Mouse (Mus musculus) megakaryocyte, embryonic 14.5 days (primary cell): Measurements from ENCODE around the gene Rpl36a-ps1. TPM values are rescaled to one million over a fixed set of nuclear protein-coding genes. Genes with fewer than 3 reads are reported as not detected.
"Not testable (repeated sequence)": the region's sequence is repeated elsewhere in the genome, so short reads cannot be mapped to it uniquely, and the experiment has no call there.

Experiments used
- H3K27me3 ChIP-seq: replicated peaks from 2 replicates; pipeline ENCODE3; 2012; ENCODE audit warnings: inconsistent platforms
- H3K36me3 ChIP-seq: replicated peaks from 2 replicates; pipeline ENCODE3; 2012; ENCODE audit warnings: low read length, inconsistent platforms, mixed read lengths
- H3K4me1 ChIP-seq: 2 replicates; pipeline ENCODE4 v1.6.1; 2012; ENCODE audit warnings: inconsistent platforms
- H3K4me3 ChIP-seq: replicated peaks from 2 replicates; pipeline ENCODE3; 2012; ENCODE audit warnings: moderate library complexity, mild to moderate bottlenecking, inconsistent platforms
- H3K9me3 ChIP-seq: 2 replicates; pipeline ENCODE4 v1.6.1; 2012; ENCODE audit warnings: inconsistent platforms
- FLI1 ChIP-seq: IDR thresholded peaks from 2 replicates; pipeline ENCODE4 v1.6.1; 2012; ENCODE audit warnings: low read length, inconsistent platforms, mixed read lengths
- GATA1 ChIP-seq: IDR thresholded peaks from 3 replicates; pipeline ENCODE4 v1.6.1; 2012; ENCODE audit warnings: mixed read lengths, low read length, inconsistent platforms, borderline replicate concordance
- polyA plus RNA-seq: library from polyadenylated mRNA; stranded (reverse); fragments of >175 nt; gene quantifications from 2 replicates; pipeline ENCODE4 v1.2.3, GENCODE M21; 2012; ENCODE audit warnings: low replicate concordance; ENCODE audit not compliant: insufficient read depth

Rpl36a-ps1 gene
- polyA plus RNA-seq, result 0.43 TPM in 1 of 2 replicates, not detected in the other

GRCm38 (mm10) chr14:98994218-98994617, at the start of gene Rpl36a-ps1:
Gene Rpl36a-ps1, minus strand, starts transcription at chr14:98994318.
- no peaks in the 10 kb centered on the region for H3K27me3 ChIP-seq
- no peaks in the 10 kb centered on the region for H3K4me1 ChIP-seq
- no peak for TF ChIP-seq FLI1
- TF ChIP-seq GATA1, result no peak
- 0 out of 2 replicates have a peak, but pooled peaks cover 3% of the 10 kb centered on the region for H3K9me3 ChIP-seq
- no peaks in the 10 kb centered on the region for H3K36me3 ChIP-seq
- no peak within 1 kb of the TSS for H3K4me3 ChIP-seq

GRCm38 (mm10) chr14:99043499-99043898, 49.4 kb upstream of the Rpl36a-ps1 start:
- H3K36me3 ChIP-seq, result peaks cover 17% of the 10 kb centered on the region
- no peaks in the 10 kb centered on the region for H3K27me3 ChIP-seq
- peak overlapping the region; percentile 99 for H3K4me3 ChIP-seq
- H3K4me1 ChIP-seq, result peaks cover 48% of the 10 kb centered on the region
- TF ChIP-seq FLI1 (no peak), GATA1 (no peak)
- H3K9me3 ChIP-seq, result no peaks in the 10 kb centered on the region

- H3K4me3 ChIP-seq, result peak overlapping the region; percentile 81
- H3K36me3 ChIP-seq, result peaks cover 27% of the 10 kb centered on the region
- H3K4me1 ChIP-seq, result peaks cover 47% of the 10 kb centered on the region
- TF ChIP-seq FLI1 (no peak), GATA1 (no peak)
- no peaks in the 10 kb centered on the region for H3K27me3 ChIP-seq
- H3K9me3 ChIP-seq, result no peaks in the 10 kb centered on the region
Measured at GRCm38 (mm10) chr14:99041416-99041815, 47.3 kb upstream of the Rpl36a-ps1 start.

- H3K36me3 ChIP-seq, result peaks cover 36% of the 10 kb centered on the region
- H3K27me3 ChIP-seq, H3K4me3 ChIP-seq, H3K9me3 ChIP-seq: not testable (repeated sequence)
- H3K4me1 ChIP-seq, result peaks cover 45% of the 10 kb centered on the region
Measured at GRCm38 (mm10) chr14:99039308-99039707, 45.2 kb upstream of the Rpl36a-ps1 start.

GRCm38 (mm10) chr14:99037703-99038102, 43.6 kb upstream of the Rpl36a-ps1 start:
- Histone ChIP-seq H3K36me3 (peaks cover 48% of the 10 kb centered on the region), H3K4me1 (peaks cover 34% of the 10 kb centered on the region), H3K4me3 (no peak overlapping the region), H3K9me3 (no peaks in the 10 kb centered on the region), H3K27me3 (no peaks in the 10 kb centered on the region)
- TF ChIP-seq FLI1 (no peak), GATA1 (no peak)

GRCm38 (mm10) chr14:99036039-99036438, 41.9 kb upstream of the Rpl36a-ps1 start:
- Histone ChIP-seq H3K4me3 (no peak overlapping the region), H3K27me3 (no peaks in the 10 kb centered on the region), H3K4me1 (peaks cover 17% of the 10 kb centered on the region), H3K36me3 (peaks cover 64% of the 10 kb centered on the region), H3K9me3 (no peaks in the 10 kb centered on the region)
- no peak for TF ChIP-seq GATA1
- TF ChIP-seq FLI1, result no peak

GRCm38 (mm10) chr14:99034851-99035250, 40.7 kb upstream of the Rpl36a-ps1 start:
- Histone ChIP-seq H3K36me3 (peaks cover 68% of the 10 kb centered on the region), H3K4me1 (peaks cover 15% of the 10 kb centered on the region)
- not testable (repeated sequence) for H3K27me3 ChIP-seq, H3K4me3 ChIP-seq, H3K9me3 ChIP-seq

- no peaks in the 10 kb centered on the region for H3K27me3 ChIP-seq
- peaks cover 58% of the 10 kb centered on the region for H3K36me3 ChIP-seq
- H3K9me3 ChIP-seq, result no peaks in the 10 kb centered on the region
- peaks cover 2% of the 10 kb centered on the region for H3K4me1 ChIP-seq
- TF ChIP-seq GATA1 (no peak), FLI1 (no peak)
- no peak overlapping the region for H3K4me3 ChIP-seq
Measured at GRCm38 (mm10) chr14:99032596-99032995, 38.5 kb upstream of the Rpl36a-ps1 start.

GRCm38 (mm10) chr14:99031337-99031873, 37.3 kb upstream of the Rpl36a-ps1 start:
- Histone ChIP-seq H3K36me3 (peaks cover 62% of the 10 kb centered on the region), H3K4me1 (no peaks in the 10 kb centered on the region; the same call in 1 of the 2 replicates), H3K9me3 (peaks cover 7% of the 10 kb centered on the region), H3K4me3 (no peak overlapping the region), H3K27me3 (no peaks in the 10 kb centered on the region)
- no peak for TF ChIP-seq GATA1
- no peak for TF ChIP-seq FLI1

- H3K27me3 ChIP-seq, result no peaks in the 10 kb centered on the region
- H3K36me3 ChIP-seq, result peaks cover 56% of the 10 kb centered on the region
- TF ChIP-seq GATA1 (no peak), FLI1 (no peak)
- no peaks in the 10 kb centered on the region; the same call in 1 of the 2 replicates for H3K4me1 ChIP-seq
- H3K9me3 ChIP-seq, result peaks cover 8% of the 10 kb centered on the region
- H3K4me3 ChIP-seq, result no peak overlapping the region
Measured at GRCm38 (mm10) chr14:99029987-99030386, 35.9 kb upstream of the Rpl36a-ps1 start.
